Mouse (Mus musculus) MEL (cell line): Measurements from ENCODE around the gene Uckl1. TPM values are rescaled to one million over a fixed set of nuclear protein-coding genes. Genes with fewer than 3 reads are reported as not detected.

Source experiments
- DNase-seq: peaks from one replicate; pipeline ENCODE4 v3.0.0; 2011; ENCODE audit warnings: low read depth, low spot score
- H3K27ac ChIP-seq: 2 replicates; pipeline ENCODE4 v1.5.1; 2012; ENCODE audit warnings: low read depth, mild to moderate bottlenecking, control low read depth, low read length, moderate library complexity; ENCODE audit not compliant: control insufficient read depth
- H3K27me3 ChIP-seq, 2 experiments: fragments of 150-350 bp in 1 of 2; sonication (generic) in 1 of 2; 2 replicates each; pipeline ENCODE4 v1.6.1; 2012; ENCODE audit warnings: low read length in 2 of 2, mild to moderate bottlenecking in 2 of 2, improper control_type of control experiment in 1 of 2, moderate library complexity in 1 of 2; ENCODE audit not compliant: insufficient read depth in 2 of 2, control insufficient read depth in 1 of 2
- H3K36me3 ChIP-seq, 2 experiments: 2 replicates each; pipeline ENCODE4 v1.6.1; 2012 to 2014; ENCODE audit warnings: low read length in 2 of 2, improper control_type of control experiment in 1 of 2, inconsistent platforms in 1 of 2, mild to moderate bottlenecking in 1 of 2; ENCODE audit not compliant: insufficient read depth in 2 of 2, control insufficient read depth in 1 of 2
- H3K4me1 ChIP-seq, 2 experiments: fragments of 150-350 bp in 1 of 2; sonication (generic) in 1 of 2; 2 replicates each; pipeline ENCODE4 v1.6.1; 2012; ENCODE audit warnings: low read length in 2 of 2, improper control_type of control experiment in 1 of 2, mild to moderate bottlenecking in 1 of 2; ENCODE audit not compliant: insufficient read depth in 2 of 2, control insufficient read depth in 1 of 2
- H3K4me3 ChIP-seq, 2 experiments: fragments of 150-350 bp in 1 of 2; sonication (generic) in 1 of 2; 2 replicates each; pipeline ENCODE4 v1.5.1; 2012; ENCODE audit warnings: low read depth in 2 of 2, low read length in 2 of 2, mild to moderate bottlenecking in 2 of 2, moderate library complexity in 2 of 2, control low read depth in 1 of 2, improper control_type of control experiment in 1 of 2; ENCODE audit not compliant: control insufficient read depth in 1 of 2, insufficient read depth in 1 of 2
- H3K79me2 ChIP-seq: 2 replicates; pipeline ENCODE4 v1.6.1; 2012; ENCODE audit warnings: mild to moderate bottlenecking, low read length, moderate library complexity; ENCODE audit not compliant: control insufficient read depth, poor library complexity, insufficient read depth
- H3K9ac ChIP-seq: 2 replicates; pipeline ENCODE4 v1.6.1; 2012; ENCODE audit warnings: low read depth, mild to moderate bottlenecking, control low read depth, low read length, moderate library complexity; ENCODE audit not compliant: control insufficient read depth, poor library complexity, severe bottlenecking
- H3K9me3 ChIP-seq: fragments of 150-350 bp; sonication (generic); replicated peaks from 2 replicates; pipeline ENCODE4 v1.6.1; 2012; ENCODE audit warnings: mild to moderate bottlenecking, low read length, improper control_type of control experiment, moderate library complexity; ENCODE audit not compliant: insufficient read depth
- BHLHE40 ChIP-seq: IDR thresholded peaks from 2 replicates; pipeline ENCODE4 v1.6.1; 2012; ENCODE audit warnings: low read depth, mild to moderate bottlenecking, inconsistent platforms, low read length, improper control_type of control experiment, borderline replicate concordance
- CHD1 ChIP-seq: IDR thresholded peaks from 2 replicates; pipeline ENCODE4 v1.6.1; 2012; ENCODE audit warnings: low read depth, mild to moderate bottlenecking, inconsistent platforms, low read length, improper control_type of control experiment
- CHD2 ChIP-seq: IDR thresholded peaks from 2 replicates; pipeline ENCODE4 v1.6.1; 2011; ENCODE audit warnings: low read length, improper control_type of control experiment
- CTCF ChIP-seq, 3 experiments: IDR thresholded peaks in 2 of 3; conservative IDR thresholded peaks in 1 of 3; 2 replicates each; pipeline ENCODE4 v1.5.1; 2011 to 2012; ENCODE audit warnings: low read length in 3 of 3, low read depth in 2 of 3, mild to moderate bottlenecking in 2 of 3, improper control_type of control experiment in 1 of 3, inconsistent platforms in 1 of 3, mixed read lengths in 1 of 3, moderate library complexity in 1 of 3; ENCODE audit not compliant: control insufficient read depth in 1 of 3, insufficient read depth in 1 of 3, poor library complexity in 1 of 3, severe bottlenecking in 1 of 3
- E2F4 ChIP-seq: IDR thresholded peaks from 2 replicates; pipeline ENCODE4 v1.6.1; 2011; ENCODE audit warnings: low read depth, low read length, improper control_type of control experiment, borderline replicate concordance
- ETS1 ChIP-seq: IDR thresholded peaks from 2 replicates; pipeline ENCODE4 v1.6.1; 2012; ENCODE audit warnings: low read depth, mild to moderate bottlenecking, inconsistent platforms, low read length, improper control_type of control experiment, moderate library complexity
- GATA1 ChIP-seq: IDR thresholded peaks from 2 replicates; pipeline ENCODE4 v1.6.1; 2011; ENCODE audit warnings: low read depth, low read length, improper control_type of control experiment
- HCFC1 ChIP-seq: IDR thresholded peaks from 2 replicates; pipeline ENCODE4 v1.6.1; 2012; ENCODE audit warnings: low read depth, mild to moderate bottlenecking, inconsistent platforms, low read length, improper control_type of control experiment, moderate library complexity
- KAT2A ChIP-seq: conservative IDR thresholded peaks from 2 replicates; pipeline ENCODE4 v1.6.1; 2012; ENCODE audit warnings: low read depth, low read length, improper control_type of control experiment, inconsistent platforms
- MAZ ChIP-seq: IDR thresholded peaks from 2 replicates; pipeline ENCODE4 v1.6.1; 2012; ENCODE audit warnings: low read depth, mild to moderate bottlenecking, inconsistent platforms, low read length, improper control_type of control experiment
- MEF2A ChIP-seq: IDR thresholded peaks from 2 replicates; pipeline ENCODE4 v1.6.1; 2014; ENCODE audit warnings: low read depth, mild to moderate bottlenecking, inconsistent platforms, low read length, improper control_type of control experiment; ENCODE audit not compliant: poor library complexity, insufficient replicate concordance, severe bottlenecking; ENCODE audit errors: extremely low read depth
- MXI1 ChIP-seq: IDR thresholded peaks from 2 replicates; pipeline ENCODE4 v1.6.1; 2011; ENCODE audit warnings: mild to moderate bottlenecking, low read depth, low read length, improper control_type of control experiment
- MYB ChIP-seq: IDR thresholded peaks from 2 replicates; pipeline ENCODE4 v1.6.1; 2011; ENCODE audit warnings: mild to moderate bottlenecking, low read depth, low read length, improper control_type of control experiment
- MYC ChIP-seq: IDR thresholded peaks from 2 replicates; pipeline ENCODE4 v1.6.1; 2011; ENCODE audit warnings: low read depth, mild to moderate bottlenecking, low read length, improper control_type of control experiment, moderate library complexity
- NRF1 ChIP-seq: IDR thresholded peaks from 2 replicates; pipeline ENCODE4 v1.6.1; 2014; ENCODE audit warnings: low read depth, mild to moderate bottlenecking, inconsistent platforms, low read length, improper control_type of control experiment, moderate library complexity; ENCODE audit not compliant: poor library complexity, insufficient read depth, severe bottlenecking
- POLR2A ChIP-seq, 2 experiments: IDR thresholded peaks; 2 replicates each; pipeline ENCODE4 v1.6.1; 2011 to 2012; ENCODE audit warnings: low read length in 2 of 2, mild to moderate bottlenecking in 2 of 2, control low read depth in 1 of 2, improper control_type of control experiment in 1 of 2, low read depth in 1 of 2, moderate library complexity in 1 of 2; ENCODE audit not compliant: control insufficient read depth in 1 of 2, insufficient read depth in 1 of 2, poor library complexity in 1 of 2
- RAD21 ChIP-seq: IDR thresholded peaks from 2 replicates; pipeline ENCODE4 v1.6.1; 2011; ENCODE audit warnings: mild to moderate bottlenecking, low read depth, low read length, improper control_type of control experiment
- TBP ChIP-seq: IDR thresholded peaks from 2 replicates; pipeline ENCODE4 v1.8.0; 2011; ENCODE audit warnings: low read depth, low read length, improper control_type of control experiment
- TCF12 ChIP-seq: IDR thresholded peaks from 2 replicates; pipeline ENCODE4 v1.6.1; 2014; ENCODE audit warnings: low read depth, mild to moderate bottlenecking, inconsistent platforms, low read length, improper control_type of control experiment, moderate library complexity
- UBTF ChIP-seq: IDR thresholded peaks from 2 replicates; pipeline ENCODE4 v1.6.1; 2012; ENCODE audit warnings: low read depth, mild to moderate bottlenecking, inconsistent platforms, low read length, improper control_type of control experiment, moderate library complexity, borderline replicate concordance; ENCODE audit not compliant: insufficient read depth
- USF1 ChIP-seq: IDR thresholded peaks from 2 replicates; pipeline ENCODE4 v1.6.1; 2014; ENCODE audit warnings: low read depth, mild to moderate bottlenecking, inconsistent platforms, low read length, improper control_type of control experiment, moderate library complexity
- USF2 ChIP-seq, 2 experiments: IDR thresholded peaks; 2 replicates each; pipeline ENCODE4 v1.6.1; 2011 to 2012; ENCODE audit warnings: improper control_type of control experiment in 2 of 2, low read length in 2 of 2, borderline replicate concordance in 1 of 2, inconsistent platforms in 1 of 2, low read depth in 1 of 2, mild to moderate bottlenecking in 1 of 2; ENCODE audit not compliant: insufficient read depth in 1 of 2
- ZC3H11A ChIP-seq: IDR thresholded peaks from 2 replicates; pipeline ENCODE4 v1.6.1; 2012; ENCODE audit warnings: low read depth, mild to moderate bottlenecking, inconsistent platforms, low read length, improper control_type of control experiment
- ZKSCAN1 ChIP-seq: IDR thresholded peaks from 2 replicates; pipeline ENCODE4 v1.6.1; 2012; ENCODE audit warnings: low read depth, mild to moderate bottlenecking, inconsistent platforms, low read length, improper control_type of control experiment, moderate library complexity
- ZNF384 ChIP-seq: IDR thresholded peaks from 2 replicates; pipeline ENCODE4 v1.6.1; 2012; ENCODE audit warnings: low read depth, mild to moderate bottlenecking, inconsistent platforms, low read length, improper control_type of control experiment
- polyA plus RNA-seq, 2 experiments: library from polyadenylated mRNA; stranded (reverse) in 1 of 2; unstranded in 1 of 2; fragments of >175 nt in 1 of 2; fragments of >200 nt in 1 of 2; gene quantifications; 2 replicates each; pipeline versions ENCODE4 v1.2.1 to v1.2.4; 2012; ENCODE audit warnings: low replicate concordance in 2 of 2, low read depth in 1 of 2; ENCODE audit not compliant: insufficient read length in 2 of 2, insufficient read depth in 1 of 2, missing spikeins in 1 of 2
- total RNA-seq: library from RNA; depleted of rRNA; stranded (reverse); fragments of 300-350 nt; gene quantifications from 2 replicates; pipeline ENCODE4 v1.2.3, GENCODE M21; 2012

Gene Uckl1
- total and polyA plus RNA-seq, 3 experiments: 15.2 to 24.6 TPM; not detected in 1

- Histone ChIP-seq H3K9ac (no peak overlapping the region), H3K27me3 (no peaks in the 10 kb centered on the region), H3K27ac (no peak overlapping the region), H3K4me1 (peaks cover 3 to 18% of the 10 kb centered on the region in 2 experiments), H3K79me2 (peaks cover 14% of the 10 kb centered on the region), H3K4me3 (no peak overlapping the region), H3K9me3 (no peaks in the 10 kb centered on the region)
- TF ChIP-seq RAD21 (no peak), MXI1 (no peak), ZNF384 (no peak), MEF2A (no peak), USF2 (IDR thresholded peaks at IDR 0.05; ENCODE audit: borderline replicate concordance in 1 of 2, insufficient read depth in 1 of 2, low read depth in 1 of 2, low read length in 2 of 2) (no peak), CHD1 (no peak), MYB (no peak), NRF1 (no peak), MYC (no peak), MAZ (no peak), ZC3H11A (no peak), UBTF (no peak), HCFC1 (no peak), BHLHE40 (no peak), ETS1 (no peak), TCF12 (no peak), USF1 (no peak), CTCF (IDR thresholded peaks at IDR 0.05 in 2 of 3, conservative IDR thresholded peaks at IDR 0.05 in 1 of 3; ENCODE audit: control insufficient read depth in 1 of 3, insufficient read depth in 1 of 3, low read depth in 2 of 3, low read length in 3 of 3, poor library complexity in 1 of 3, severe bottlenecking in 1 of 3) (no peak), CHD2 (no peak), E2F4 (no peak)
- TF ChIP-seq, all 39 proteins: peak for 0
- H3K36me3 ChIP-seq: peaks cover 0 to 10% of the 10 kb centered on the region in 2 experiments; a peak in 3 of 4 replicates
- DNase-seq: no peak
Observed at GRCm38 (mm10) chr2:181590471-181590870, 5.8 kb upstream of the Uckl1 start.

DNA sequence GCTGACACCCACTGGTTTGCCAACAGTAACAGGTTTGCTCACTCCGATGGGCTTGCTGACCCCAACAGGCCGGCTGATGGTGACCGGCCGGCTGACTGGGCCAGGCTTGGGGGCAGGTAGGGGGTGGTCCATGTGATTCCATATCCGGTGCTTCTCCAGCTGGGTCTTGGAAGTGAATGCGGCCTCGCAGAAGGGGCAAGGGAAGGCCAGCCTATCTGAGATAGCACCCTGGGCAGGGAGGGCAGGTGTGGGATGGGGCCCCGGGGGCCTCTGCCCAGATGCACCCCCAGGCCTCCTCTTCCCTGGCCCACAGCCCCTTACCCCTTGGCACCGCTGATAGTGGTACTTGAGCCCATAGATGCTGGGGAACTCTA is 5.0 kb upstream of the Uckl1 start:
- no peak for DNase-seq
- H3K27ac ChIP-seq: no peak overlapping the region
- no peak for TF ChIP-seq HCFC1
- TF ChIP-seq ETS1: no peak
- TF ChIP-seq MYC: no peak
- no peak for TF ChIP-seq RAD21
- no peak for TF ChIP-seq TBP
- TF ChIP-seq MYB: no peak
- TF ChIP-seq GATA1: no peak
- TF ChIP-seq POLR2A (IDR thresholded peaks at IDR 0.05; ENCODE audit: control insufficient read depth in 1 of 2, insufficient read depth in 1 of 2, low read depth in 1 of 2, low read length in 2 of 2, poor library complexity in 1 of 2): no peak
- TF ChIP-seq ZKSCAN1: no peak
- no peak for TF ChIP-seq KAT2A
- H3K36me3 ChIP-seq: peaks cover 0 to 10% of the 10 kb centered on the region in 2 experiments; a peak in 3 of 4 replicates
- peaks cover 14% of the 10 kb centered on the region for H3K79me2 ChIP-seq
- H3K27me3 ChIP-seq: no peaks in the 10 kb centered on the region
- H3K9ac ChIP-seq: no peak overlapping the region
- no peaks in the 10 kb centered on the region for H3K9me3 ChIP-seq
- H3K4me1 ChIP-seq: peaks cover 3 to 18% of the 10 kb centered on the region in 2 experiments
- H3K4me3 ChIP-seq: no peak overlapping the region
